Mouse (Mus musculus) T-helper 2 cell (primary cell): Measurements from ENCODE around the gene Cpt1a.

Experiments
- in situ Hi-C: fragments of 300-600 bp; cut with MboI, MseI; formaldehyde crosslinking; loops from one replicate; pipeline ENCODE4 v1.15.1; 2025; ENCODE audit warnings: high pct_unique_total_duplicates

The Cpt1a gene

GRCm38 (mm10) chr19:3365089-3365488 lies 43.0 kb downstream of the Cpt1a start:
- in situ Hi-C loops, result no loop called here

DNA sequence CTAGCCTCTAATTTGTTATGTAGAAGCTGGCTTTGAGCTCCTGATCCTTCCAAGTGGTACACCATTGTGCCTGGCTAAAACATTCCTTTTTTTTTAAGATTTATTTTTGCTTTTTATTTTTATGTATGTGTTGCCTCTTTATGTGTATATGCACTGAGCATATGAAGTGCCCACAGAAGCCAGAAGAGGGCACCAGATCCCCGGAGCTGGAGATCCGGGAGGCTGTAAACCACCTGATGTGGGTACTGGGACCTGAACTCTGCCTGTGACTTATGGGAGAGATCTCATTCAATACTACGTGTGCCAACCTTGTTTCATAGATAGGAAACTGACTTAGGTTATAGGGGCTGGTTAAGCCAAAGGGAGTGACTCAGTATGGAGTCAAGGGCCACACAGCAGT lies 46.1 kb downstream of the Cpt1a start:
- in situ Hi-C loops, result no loop called here

DNA sequence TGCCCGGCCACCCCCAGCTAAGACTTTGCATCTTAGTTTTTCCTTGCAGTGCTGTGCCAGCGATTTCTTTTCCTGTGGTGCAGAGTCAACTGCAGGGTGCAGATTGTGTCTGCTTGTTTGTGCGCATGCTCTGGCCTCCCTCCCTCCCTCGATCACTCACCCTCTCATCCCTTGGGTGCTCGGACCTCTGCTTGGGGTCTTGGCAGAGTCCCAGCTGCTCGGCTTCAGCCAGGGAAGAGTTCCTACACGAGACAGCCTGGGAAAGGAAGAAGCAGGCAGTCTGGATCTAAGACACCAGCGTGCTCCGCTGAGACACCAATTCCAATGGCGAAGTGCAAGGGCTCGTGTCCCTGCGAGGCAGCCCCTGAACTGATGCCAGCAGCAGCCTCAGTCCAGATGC lies 51.2 kb downstream of the Cpt1a start:
- in situ Hi-C loops, result no loop called here

DNA sequence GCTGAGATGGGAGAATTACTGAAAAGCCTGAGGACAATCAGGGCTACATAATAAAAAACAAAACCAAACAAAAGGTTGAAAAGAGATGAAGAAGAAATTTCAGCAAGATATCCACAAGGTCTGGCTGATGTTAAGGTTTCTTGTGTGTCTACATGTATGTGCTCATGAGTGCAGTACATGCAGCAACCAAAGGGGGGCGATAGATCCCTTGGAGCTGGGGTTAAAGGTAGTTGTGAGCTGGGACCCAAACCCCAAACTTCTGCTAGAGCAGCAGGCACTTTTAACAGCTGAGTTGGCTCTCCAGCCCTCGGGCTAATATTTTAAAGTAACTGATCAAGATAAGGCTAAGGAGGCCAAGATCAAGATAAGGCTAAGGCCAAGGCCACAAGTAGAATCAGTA lies 51.9 kb downstream of the Cpt1a start:
- in situ Hi-C loops, result no loop called here

DNA sequence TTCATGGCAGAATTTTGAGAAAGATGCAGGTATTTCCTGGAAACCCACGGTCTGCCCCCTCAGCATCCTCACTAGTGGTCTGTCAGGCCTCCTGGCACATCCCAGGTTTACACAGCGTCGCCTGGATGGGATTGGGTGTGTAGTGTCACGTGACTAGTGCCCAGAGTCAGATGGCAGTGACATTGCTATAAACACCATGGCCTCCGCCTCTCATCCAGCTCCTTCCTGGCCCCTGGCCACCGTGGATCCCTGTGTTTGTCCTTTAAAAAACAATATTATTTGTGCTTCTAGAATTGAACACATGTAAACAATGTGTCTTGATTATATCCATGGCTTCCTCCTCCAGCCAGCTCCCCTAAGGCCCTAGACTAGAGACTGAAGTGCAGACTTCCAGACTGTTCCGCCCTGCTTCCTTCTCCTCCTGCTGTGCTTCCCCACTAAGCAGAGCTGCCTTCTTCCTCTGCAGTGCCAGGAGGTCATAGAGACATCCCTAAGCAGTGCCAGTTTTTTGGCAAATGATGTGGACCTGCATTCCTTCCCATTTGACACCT lies 53.9 kb downstream of the Cpt1a start:
- in situ Hi-C loops, result no loop called here

GRCm38 (mm10) chr19:3376966-3377715 lies 55.0 kb downstream of the Cpt1a start:
- in situ Hi-C loops, result no loop called here

GRCm38 (mm10) chr19:3378614-3379013 lies 56.5 kb downstream of the Cpt1a start:
- in situ Hi-C loops, result no loop called here

DNA sequence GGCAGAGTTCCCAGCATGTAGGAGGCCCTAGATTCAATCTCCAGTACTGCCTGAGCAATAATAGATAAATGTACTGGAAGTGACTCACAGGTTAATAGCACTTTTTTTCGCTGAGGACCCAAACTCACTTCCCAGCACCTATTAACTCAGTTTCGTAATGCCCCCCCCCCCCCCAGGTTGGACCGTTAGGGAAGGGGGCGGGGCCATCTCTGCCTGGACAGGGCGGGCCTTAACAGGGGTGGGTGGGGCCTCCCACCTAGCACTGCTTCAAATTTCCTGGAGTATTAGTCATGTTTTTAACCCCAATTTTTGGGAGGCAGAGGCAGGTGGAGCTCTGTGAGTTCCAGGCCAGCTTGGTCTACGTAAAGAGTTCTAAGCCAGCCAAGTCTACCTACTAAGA lies 65.9 kb downstream of the Cpt1a start:
- in situ Hi-C loops, result loop anchor here (5.0 kb wide), 1 partner anchor 56 kb away; no protein-coding TSS in a partner anchor

- in situ Hi-C loops, result loop anchor here (5.0 kb wide), 1 partner anchor 56 kb away; no protein-coding TSS in a partner anchor
Observed at GRCm38 (mm10) chr19:3388629-3389057, 66.5 kb downstream of the Cpt1a start, which contains the start of gene Tesmin. Tesmin (plus strand) TSS chr19:3388857.

GRCm38 (mm10) chr19:3389089-3389488 lies 67.0 kb downstream of the Cpt1a start:
- in situ Hi-C loops, result loop anchor here (5.0 kb wide), 1 partner anchor 57 kb away; no protein-coding TSS in a partner anchor

- in situ Hi-C loops, result no loop called here
Observed at GRCm38 (mm10) chr19:3392384-3392783, 70.2 kb downstream of the Cpt1a start.

- in situ Hi-C loops, result no loop called here
Observed at GRCm38 (mm10) chr19:3394216-3394615, 72.1 kb downstream of the Cpt1a start.

DNA sequence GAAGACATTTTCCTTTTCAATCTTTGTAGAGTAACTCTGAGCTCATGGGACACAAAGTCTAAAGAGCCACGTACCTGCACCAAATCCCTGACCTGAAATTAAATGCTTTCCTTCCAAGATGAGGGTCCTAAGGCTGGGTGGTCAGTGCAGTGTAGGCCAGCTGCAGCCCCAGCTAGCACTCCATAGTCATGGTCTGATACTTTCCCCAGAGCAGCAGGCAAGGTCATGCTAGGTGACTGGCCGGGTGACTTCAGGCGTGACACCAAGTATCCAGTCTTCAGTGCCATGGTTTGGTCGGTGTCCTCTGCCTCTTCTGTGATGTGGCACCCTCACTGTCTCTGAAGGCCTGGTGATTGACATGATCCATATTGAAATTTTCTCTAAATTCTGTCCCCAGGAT lies 77.9 kb downstream of the Cpt1a start:
- in situ Hi-C loops, result no loop called here

DNA sequence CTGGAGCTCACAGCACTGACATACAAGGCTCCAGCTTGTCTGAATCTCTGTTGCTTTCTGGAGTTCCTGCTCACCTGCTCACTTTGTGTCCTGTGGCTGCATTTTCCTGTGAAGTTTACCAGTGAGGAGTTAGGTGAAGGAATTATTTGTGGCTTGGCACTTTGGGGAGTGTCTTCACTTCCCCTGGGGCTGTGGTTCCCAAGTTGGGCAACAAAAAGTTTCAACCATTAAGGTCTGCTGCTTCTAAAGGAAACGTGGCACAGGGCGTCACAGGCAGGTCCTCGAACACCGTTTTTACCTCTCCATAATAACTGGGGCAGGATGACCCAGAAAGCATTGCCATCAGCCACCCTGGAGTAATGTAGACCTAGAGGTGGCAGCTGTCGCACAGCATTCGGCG lies 79.4 kb downstream of the Cpt1a start:
- in situ Hi-C loops, result no loop called here

DNA sequence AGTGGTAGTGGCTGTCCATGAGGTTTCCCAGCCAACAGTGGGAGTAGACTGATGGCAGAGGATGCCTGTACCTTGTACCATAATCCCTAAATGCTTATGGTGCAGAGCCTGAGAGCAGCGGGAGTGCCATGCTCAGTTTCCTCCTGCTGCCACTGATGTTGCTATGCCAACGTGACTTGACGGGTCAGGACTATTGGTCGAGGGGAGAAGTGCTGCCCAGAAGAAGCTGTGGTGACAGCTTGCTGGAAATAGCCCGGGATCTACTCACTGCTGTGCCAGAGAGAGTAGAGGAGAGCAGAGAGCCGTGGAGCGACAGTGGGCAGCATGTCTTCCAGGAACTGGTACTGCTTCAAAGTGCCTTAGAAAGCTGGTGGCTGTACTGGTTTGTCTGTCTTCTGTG lies 79.8 kb downstream of the Cpt1a start:
- in situ Hi-C loops, result no loop called here

GRCm38 (mm10) chr19:3402390-3402789 lies 80.3 kb downstream of the Cpt1a start:
- in situ Hi-C loops, result no loop called here

DNA sequence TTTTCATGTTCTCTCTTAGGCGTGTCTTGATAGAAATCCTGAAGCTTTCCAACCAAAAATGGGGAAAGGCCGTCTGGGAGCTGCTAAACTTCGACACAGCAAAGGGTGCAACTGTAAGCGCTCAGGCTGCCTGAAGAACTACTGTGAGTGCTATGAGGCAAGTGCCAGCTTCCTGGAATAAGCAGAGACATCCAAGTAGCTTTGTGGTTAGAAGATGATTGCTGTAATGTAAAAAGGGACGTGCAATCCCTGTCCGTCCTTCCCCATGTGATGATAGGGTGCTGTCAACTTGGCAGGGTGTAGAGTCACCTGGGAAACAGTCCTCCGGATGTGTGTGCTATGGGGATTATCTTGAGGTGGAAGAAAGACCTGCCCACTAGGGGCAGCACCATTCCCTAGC lies 81.9 kb downstream of the Cpt1a start:
- in situ Hi-C loops, result no loop called here

- in situ Hi-C loops, result no loop called here
Observed at GRCm38 (mm10) chr19:3405531-3406281, 83.6 kb downstream of the Cpt1a start.

DNA sequence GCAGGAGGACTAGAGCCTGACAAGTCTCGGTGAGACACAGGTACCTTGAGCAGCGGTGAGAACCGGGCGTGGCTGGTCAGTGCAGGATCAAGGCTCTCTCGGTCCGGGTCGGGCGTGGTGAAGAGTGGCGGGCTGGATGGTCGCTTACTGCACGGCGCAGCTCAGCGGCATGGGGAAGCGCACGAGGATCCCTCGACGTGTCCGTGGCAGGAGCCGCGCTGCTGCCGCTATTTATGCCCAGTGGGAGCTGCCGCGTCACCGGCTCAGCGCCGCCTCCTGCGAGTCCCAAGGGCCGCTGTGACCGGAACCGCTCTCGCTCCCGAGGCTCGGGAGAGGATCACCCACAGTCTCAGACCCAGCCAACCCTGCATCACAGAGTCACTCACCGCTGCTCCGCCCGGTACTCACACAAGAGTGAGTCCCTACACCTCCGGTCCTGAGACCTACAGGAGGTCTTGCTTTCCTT lies 92.2 kb downstream of the Cpt1a start, which contains the start of gene Gal:
TSS of gene Gal (minus strand) at position 277 of the 466 bp plus-strand sequence.
- in situ Hi-C loops, result no loop called here

- in situ Hi-C loops, result no loop called here
Observed at GRCm38 (mm10) chr19:3419251-3419650, 97.1 kb downstream of the Cpt1a start.

- in situ Hi-C loops, result no loop called here
Observed at GRCm38 (mm10) chr19:3422488-3422887, 100.4 kb downstream of the Cpt1a start.

- in situ Hi-C loops, result no loop called here
Observed at GRCm38 (mm10) chr19:3422981-3423380, 100.8 kb downstream of the Cpt1a start.
